Mouse (Mus musculus) liver, embryonic 14.5 days (tissue): ENCODE results near the gene Pdzrn4.

Experiments used
- CTCF ChIP-seq: IDR thresholded peaks from 2 replicates; pipeline ENCODE4 v1.5.1; 2016; ENCODE audit warnings: antibody characterized with exemption, low read depth, control low read depth
- EP300 ChIP-seq: IDR thresholded peaks from 2 replicates; pipeline ENCODE4 v1.6.1; 2016; ENCODE audit warnings: antibody characterized with exemption, low read depth

DNA sequence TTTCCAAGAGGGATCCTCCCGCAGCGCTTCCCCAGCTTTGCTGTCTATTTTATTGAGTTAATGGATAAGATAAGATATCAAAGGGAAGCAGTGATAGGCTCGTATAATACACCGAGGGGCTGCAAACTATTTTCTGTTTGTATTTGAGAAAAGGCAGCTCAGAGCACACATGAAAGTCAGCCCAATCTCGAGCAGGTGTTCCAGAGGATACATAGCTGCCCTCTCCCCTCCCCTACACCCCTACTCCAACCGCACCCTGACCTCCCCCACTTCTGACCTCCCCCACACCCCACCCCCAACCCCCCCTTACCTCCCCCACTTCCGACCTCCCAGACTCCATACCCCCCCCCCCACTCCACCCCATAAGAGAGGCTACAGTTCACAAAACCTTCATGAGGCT, 202.7 kb downstream of the Pdzrn4 start:
- TF ChIP-seq CTCF: no peak
- TF ChIP-seq EP300: no peak
